Mouse (Mus musculus) CH12.LX (cell line): ENCODE measurements at regions not wholly inside any gene's neighbourhood (a gene's known extent, or its start where the extent isn't known, plus 50 kb on each side); places are given as distances from the start of the nearest gene placed in this dataset.

Source experiments
- CHD2 ChIP-seq: IDR thresholded peaks from 2 replicates; pipeline ENCODE4 v1.6.1; 2011; ENCODE audit warnings: low read length, improper control_type of control experiment
- CTCF ChIP-seq, 2 experiments: IDR thresholded peaks in 1 of 2; conservative IDR thresholded peaks in 1 of 2; 2 replicates each; pipeline ENCODE4 v1.5.1; 2011 to 2012; ENCODE audit warnings: low read depth in 2 of 2, low read length in 2 of 2, improper control_type of control experiment in 1 of 2, inconsistent platforms in 1 of 2, mild to moderate bottlenecking in 1 of 2, moderate library complexity in 1 of 2
- GABPA ChIP-seq: IDR thresholded peaks from 2 replicates; pipeline ENCODE4 v1.6.1; 2012; ENCODE audit warnings: low read depth, low read length, improper control_type of control experiment, inconsistent platforms; ENCODE audit not compliant: insufficient replicate concordance
- PAX5 ChIP-seq: IDR thresholded peaks from 2 replicates; pipeline ENCODE4 v1.6.1; 2012; ENCODE audit warnings: low read length, inconsistent platforms, mixed read lengths
- POLR2A ChIP-seq: IDR thresholded peaks from 2 replicates; pipeline ENCODE4 v1.6.1; 2011; ENCODE audit warnings: low read depth, mild to moderate bottlenecking, improper control_type of control experiment, low read length
- SMC3 ChIP-seq: IDR thresholded peaks from 2 replicates; pipeline ENCODE4 v1.6.1; 2011; ENCODE audit warnings: low read depth, low read length, improper control_type of control experiment
- USF1 ChIP-seq: IDR thresholded peaks from 2 replicates; pipeline ENCODE4 v1.6.1; 2014; ENCODE audit warnings: low read depth, mild to moderate bottlenecking, inconsistent platforms, low read length, improper control_type of control experiment
- ZC3H11A ChIP-seq: IDR thresholded peaks from 2 replicates; pipeline ENCODE4 v1.6.1; 2012; ENCODE audit warnings: low read depth, mild to moderate bottlenecking, inconsistent platforms, low read length, improper control_type of control experiment

DNA sequence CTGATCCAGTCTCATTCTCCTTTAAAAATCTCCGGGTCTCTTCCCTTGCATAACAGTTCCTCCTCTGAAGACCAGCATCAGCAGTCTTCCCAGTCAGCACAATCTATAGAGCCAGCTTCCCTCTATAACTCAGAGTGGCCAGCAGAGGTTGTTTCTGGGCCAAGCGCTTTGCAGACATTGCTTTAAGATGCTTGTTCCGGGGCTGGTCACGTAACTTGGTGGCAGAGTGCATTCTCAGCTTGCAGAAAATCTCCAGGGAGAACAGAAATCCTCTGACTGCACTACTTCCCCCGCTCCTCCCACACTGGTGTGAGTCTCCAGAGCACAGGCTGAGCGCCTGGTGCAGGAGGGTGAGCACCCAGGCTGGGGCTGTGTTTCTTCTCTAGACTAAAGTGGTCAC, 91.8 kb upstream of the Dhrs4 start:
- TF ChIP-seq GABPA (no peak), SMC3 (peak; percentile 6; the same call in 1 of the 2 replicates), CTCF (conservative IDR thresholded peaks at IDR 0.05 in 1 of 2, IDR thresholded peaks at IDR 0.05 in 1 of 2; ENCODE audit: low read depth in 2 of 2, low read length in 2 of 2) (peak in 1 of 2 experiments; percentile 14; a peak in 1 of 4 replicates), USF1 (no peak), POLR2A (no peak), CHD2 (no peak), PAX5 (no peak), ZC3H11A (no peak)
